Mouse (Mus musculus): ENCODE data around the gene Tnfsf13. TPM values are rescaled to one million over a fixed set of nuclear protein-coding genes. Genes with fewer than 3 reads are reported as not detected.

Tnfsf13 gene
- polyA plus RNA-seq, 2 experiments: 0.77 to 4.4 TPM

- no peak overlapping the region for H3K27ac ChIP-seq (replicated peaks; ENCODE audit: low read depth, low read length)
- WGBS: 91% methylated on average over 5 of the region's 5 CpGs
- peaks cover 96% of the 10 kb centered on the region for H3K36me3 ChIP-seq (ENCODE audit: control insufficient read depth, insufficient read depth, low read length)
- no peak for TF ChIP-seq POLR2A (IDR thresholded peaks at IDR 0.05; ENCODE audit: borderline replicate concordance, extremely low read depth, insufficient read depth, insufficient read length)
- H3K9ac ChIP-seq (ENCODE audit: low read depth, low read length, severe bottlenecking): no peak overlapping the region
- no peak for ATAC-seq (ENCODE audit: low FRiP score, low read depth)
- H3K4me3 ChIP-seq (replicated peaks; ENCODE audit: low read length): no peak overlapping the region
- H3K27me3 ChIP-seq (ENCODE audit: control insufficient read depth, insufficient read depth, low read length): no peaks in the 10 kb centered on the region
- no peak for DNase-seq (ENCODE audit: low spot score)
- H3K9me3 ChIP-seq (ENCODE audit: control insufficient read depth, low read length): no peaks in the 10 kb centered on the region
- H3K4me1 ChIP-seq (ENCODE audit: control insufficient read depth, insufficient read depth, low read length): no peaks in the 10 kb centered on the region
- H3K4me2 ChIP-seq (replicated peaks; ENCODE audit: low read depth, low read length, severe bottlenecking): no peak overlapping the region
Observed at GRCm38 (mm10) chr11:69645860-69646259, 39.7 kb downstream of the Tnfsf13 start.

DNA sequence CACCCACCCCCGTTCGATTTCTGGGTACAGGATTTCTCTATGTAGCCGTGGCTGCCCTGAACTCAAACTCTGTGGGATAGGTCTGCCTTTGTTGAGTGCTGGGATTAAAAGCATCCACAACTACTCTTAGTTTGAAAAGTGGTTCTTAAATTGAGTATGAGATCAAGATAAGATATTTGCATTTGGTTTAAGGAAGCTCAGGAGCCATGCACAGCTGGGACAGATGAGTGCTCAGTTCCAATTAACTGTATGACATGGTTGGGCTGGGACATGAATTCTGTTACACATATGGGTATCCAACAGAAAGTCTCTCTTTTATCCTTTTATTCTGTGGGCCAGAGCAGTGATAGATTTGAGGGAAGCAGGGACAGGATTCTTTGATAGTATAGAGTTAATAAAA lies 50.1 kb downstream of the Tnfsf13 start:
- H3K9ac ChIP-seq (ENCODE audit: low read depth, low read length, severe bottlenecking): no peak overlapping the region
- 91% methylated on average over 3 of the region's 3 CpGs for WGBS

DNA sequence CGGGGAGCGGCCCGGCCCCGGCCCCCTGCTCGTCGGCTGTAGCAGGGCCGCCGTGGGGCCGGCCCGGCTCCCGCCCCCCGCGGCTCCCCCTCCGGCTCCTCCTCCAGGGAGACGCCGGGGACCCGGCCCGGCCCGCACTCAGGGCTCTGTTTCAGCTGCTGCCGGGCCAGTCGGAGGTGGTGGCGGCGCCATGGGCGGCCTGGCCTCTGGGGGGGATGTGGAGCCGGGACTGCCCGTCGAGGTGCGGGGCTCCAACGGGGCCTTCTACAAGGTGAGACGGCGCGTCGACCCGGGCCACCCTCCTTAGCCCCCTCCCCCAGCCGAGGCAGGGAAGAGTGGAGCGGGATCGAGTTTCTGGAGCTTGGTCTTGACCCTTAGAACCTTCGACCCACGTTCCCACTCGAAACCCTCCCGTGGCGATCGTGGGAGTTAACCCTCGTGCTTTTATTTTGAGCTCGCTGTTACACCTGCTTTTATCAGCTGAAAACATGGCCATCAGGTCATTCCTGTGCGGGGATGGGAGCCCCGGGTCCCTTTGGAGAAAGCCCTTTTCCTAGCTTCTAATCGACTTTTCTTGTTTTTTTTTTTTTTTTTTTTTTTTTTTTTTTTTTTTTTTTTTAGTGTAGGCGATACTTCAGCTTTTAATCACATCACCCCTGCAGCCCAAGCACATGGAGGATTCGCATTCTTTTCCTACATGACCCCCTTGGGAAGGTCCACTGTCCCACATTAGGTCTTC lies 52.3 kb downstream of the Tnfsf13 start:
- TF ChIP-seq POLR2A (IDR thresholded peaks at IDR 0.05; ENCODE audit: borderline replicate concordance, extremely low read depth, insufficient read depth, insufficient read length): no peak
- Histone ChIP-seq H3K4me3 (replicated peaks; ENCODE audit: low read length) (peak overlapping the region; percentile 98), H3K4me2 (replicated peaks; ENCODE audit: low read depth, low read length, severe bottlenecking) (peak overlapping the region; percentile 77), H3K4me1 (ENCODE audit: control insufficient read depth, insufficient read depth, low read length) (peaks cover 16% of the 10 kb centered on the region; the same call in 1 of the 2 replicates), H3K9me3 (ENCODE audit: control insufficient read depth, low read length) (no peaks in the 10 kb centered on the region), H3K36me3 (ENCODE audit: control insufficient read depth, insufficient read depth, low read length) (peaks cover 9% of the 10 kb centered on the region), H3K27me3 (ENCODE audit: control insufficient read depth, insufficient read depth, low read length) (no peaks in the 10 kb centered on the region), H3K27ac (replicated peaks; ENCODE audit: low read depth, low read length) (peak overlapping the region; percentile 95), H3K9ac (ENCODE audit: low read depth, low read length, severe bottlenecking) (peak overlapping the region; percentile 94)
- ATAC-seq (ENCODE audit: low FRiP score, low read depth): peak; percentile 51
- under 1% methylated on average over 40 of the region's 50 CpGs for WGBS
- no peak for DNase-seq (ENCODE audit: low spot score)

More for the DNA sequence above, 50.1 kb downstream of the Tnfsf13 start:
- Histone ChIP-seq H3K4me2 (replicated peaks; ENCODE audit: low read depth, low read length, severe bottlenecking) (peak overlapping the region; percentile 23; the same call in 1 of the 2 replicates), H3K36me3 (ENCODE audit: control insufficient read depth, insufficient read depth, low read length) (peaks cover 26% of the 10 kb centered on the region), H3K4me1 (ENCODE audit: control insufficient read depth, insufficient read depth, low read length) (peaks cover 16% of the 10 kb centered on the region; the same call in 1 of the 2 replicates), H3K27me3 (ENCODE audit: control insufficient read depth, insufficient read depth, low read length) (no peaks in the 10 kb centered on the region), H3K9me3 (ENCODE audit: control insufficient read depth, low read length) (no peaks in the 10 kb centered on the region), H3K27ac (replicated peaks; ENCODE audit: low read depth, low read length) (no peak overlapping the region), H3K4me3 (replicated peaks; ENCODE audit: low read length) (no peak overlapping the region)
- ATAC-seq (ENCODE audit: low FRiP score, low read depth) (no peak), DNase-seq (ENCODE audit: low spot score) (no peak)
- no peak for TF ChIP-seq POLR2A (IDR thresholded peaks at IDR 0.05; ENCODE audit: borderline replicate concordance, extremely low read depth, insufficient read depth, insufficient read length)

MicroRNA genes within 50 kb of the gene (microRNA counts, 519-probe panel; counts per million panel counts)
- not detected for microRNA mmu-miR-1934
- 2,735 counts per million, percentile 48 among the panel's probes with 10 or more counts for microRNA mmu-miR-467f

Small RNAs within 50 kb of the gene (microRNA-seq; reads per million reads assigned to microRNA genes)
- 2.7 reads per million, percentile 5 among the genes with 10 or more reads in this experiment for gene Mir1934
- not detected for gene Mir467f

Other genes with a start within 250 kb of the Tnfsf13 start
Only the 30 nearest of the 35 such genes appear.
- gene Dnah2, start 136.7 kb downstream of the Tnfsf13 start, polyA plus RNA-seq (2012; rRNA removed): 4.5 and 4.7 TPM in 2 replicates
- gene Dnah2, start 136.7 kb downstream of the Tnfsf13 start, polyA plus RNA-seq (2014; fragmentation: Nextera tagmentation; extraction: Ambion mirVana): 3.6 and 4.2 TPM in 2 replicates
- gene Efnb3, start 125.6 kb downstream of the Tnfsf13 start, polyA plus RNA-seq (2012; rRNA removed): 57.6 and 78.1 TPM in 2 replicates
- 12.7 and 14.6 TPM in 2 replicates for gene Efnb3, start 125.6 kb downstream of the Tnfsf13 start, polyA plus RNA-seq (2014; fragmentation: Nextera tagmentation; extraction: Ambion mirVana)
- gene Wrap53, start 105.5 kb downstream of the Tnfsf13 start, polyA plus RNA-seq (2012; rRNA removed): 19.0 and 25.1 TPM in 2 replicates
- gene Wrap53, start 105.5 kb downstream of the Tnfsf13 start, polyA plus RNA-seq (2014; fragmentation: Nextera tagmentation; extraction: Ambion mirVana): 20.6 and 20.8 TPM in 2 replicates
- gene Trp53, start 105.4 kb downstream of the Tnfsf13 start, polyA plus RNA-seq (2012; rRNA removed): 173 and 200 TPM in 2 replicates
- gene Trp53, start 105.4 kb downstream of the Tnfsf13 start, polyA plus RNA-seq (2014; fragmentation: Nextera tagmentation; extraction: Ambion mirVana): 138 and 155 TPM in 2 replicates
- 17.9 and 20.6 TPM in 2 replicates for gene Atp1b2, start 79.8 kb downstream of the Tnfsf13 start, polyA plus RNA-seq (2012; rRNA removed)
- gene Atp1b2, start 79.8 kb downstream of the Tnfsf13 start, polyA plus RNA-seq (2014; fragmentation: Nextera tagmentation; extraction: Ambion mirVana): 9.1 and 10.4 TPM in 2 replicates
- 0.05 TPM in 1 of 2 replicates, not detected in the other for gene Shbg, start 67.9 kb downstream of the Tnfsf13 start, polyA plus RNA-seq (2012; rRNA removed)
- not detected in 2 replicates for gene Shbg, start 67.9 kb downstream of the Tnfsf13 start, polyA plus RNA-seq (2014; fragmentation: Nextera tagmentation; extraction: Ambion mirVana)
- 14.2 and 21.1 TPM in 2 replicates for gene Sat2, start 63.8 kb downstream of the Tnfsf13 start, polyA plus RNA-seq (2012; rRNA removed)
- 16.5 and 20.1 TPM in 2 replicates for gene Sat2, start 63.8 kb downstream of the Tnfsf13 start, polyA plus RNA-seq (2014; fragmentation: Nextera tagmentation; extraction: Ambion mirVana)
- gene Fxr2, start 52.8 kb downstream of the Tnfsf13 start, polyA plus RNA-seq (2012; rRNA removed): 122 and 125 TPM in 2 replicates
- 28.9 and 33.8 TPM in 2 replicates for gene Fxr2, start 52.8 kb downstream of the Tnfsf13 start, polyA plus RNA-seq (2014; fragmentation: Nextera tagmentation; extraction: Ambion mirVana)
- 1.5 and 2.1 TPM in 2 replicates for gene Sox15, start 30.5 kb downstream of the Tnfsf13 start, polyA plus RNA-seq (2012; rRNA removed)
- gene Sox15, start 30.5 kb downstream of the Tnfsf13 start, polyA plus RNA-seq (2014; fragmentation: Nextera tagmentation; extraction: Ambion mirVana): 1.0 and 3.0 TPM in 2 replicates
- 117 and 155 TPM in 2 replicates for gene Mpdu1, start 23.1 kb downstream of the Tnfsf13 start, polyA plus RNA-seq (2012; rRNA removed)
- 28.9 and 30.8 TPM in 2 replicates for gene Mpdu1, start 23.1 kb downstream of the Tnfsf13 start, polyA plus RNA-seq (2014; fragmentation: Nextera tagmentation; extraction: Ambion mirVana)
- 16.6 and 24.3 TPM in 2 replicates for gene Cd68, start 19.6 kb downstream of the Tnfsf13 start, polyA plus RNA-seq (2012; rRNA removed)
- 20.5 and 24.7 TPM in 2 replicates for gene Cd68, start 19.6 kb downstream of the Tnfsf13 start, polyA plus RNA-seq (2014; fragmentation: Nextera tagmentation; extraction: Ambion mirVana)
- gene Eif4a1, start 13.4 kb downstream of the Tnfsf13 start, polyA plus RNA-seq (2012; rRNA removed): 887 and 919 TPM in 2 replicates
- gene Eif4a1, start 13.4 kb downstream of the Tnfsf13 start, polyA plus RNA-seq (2014; fragmentation: Nextera tagmentation; extraction: Ambion mirVana): 547 and 561 TPM in 2 replicates
- gene Senp3, start 3.7 kb downstream of the Tnfsf13 start, polyA plus RNA-seq (2012; rRNA removed): 172 and 297 TPM in 2 replicates
- 95.4 and 99.0 TPM in 2 replicates for gene Senp3, start 3.7 kb downstream of the Tnfsf13 start, polyA plus RNA-seq (2014; fragmentation: Nextera tagmentation; extraction: Ambion mirVana)
- 22.9 and 31.6 TPM in 2 replicates for gene Tnfsf12, start 10.1 kb upstream of the Tnfsf13 start, polyA plus RNA-seq (2012; rRNA removed)
- 13.7 and 15.2 TPM in 2 replicates for gene Tnfsf12, start 10.1 kb upstream of the Tnfsf13 start, polyA plus RNA-seq (2014; fragmentation: Nextera tagmentation; extraction: Ambion mirVana)
- gene Tnfsfm13, start 10.3 kb upstream of the Tnfsf13 start, polyA plus RNA-seq (2012; rRNA removed): 3.8 and 6.9 TPM in 2 replicates
- gene Tnfsfm13, start 10.3 kb upstream of the Tnfsf13 start, polyA plus RNA-seq (2014; fragmentation: Nextera tagmentation; extraction: Ambion mirVana): 5.9 and 6.6 TPM in 2 replicates
- gene Polr2a, start 72.9 kb upstream of the Tnfsf13 start, polyA plus RNA-seq (2012; rRNA removed): 76.6 and 100 TPM in 2 replicates
- 40.7 and 45.3 TPM in 2 replicates for gene Polr2a, start 72.9 kb upstream of the Tnfsf13 start, polyA plus RNA-seq (2014; fragmentation: Nextera tagmentation; extraction: Ambion mirVana)
- 0.14 and 0.23 TPM in 2 replicates for gene Slc35g3, start 76.2 kb upstream of the Tnfsf13 start, polyA plus RNA-seq (2012; rRNA removed)
- 0.21 TPM in 1 of 2 replicates, not detected in the other for gene Slc35g3, start 76.2 kb upstream of the Tnfsf13 start, polyA plus RNA-seq (2014; fragmentation: Nextera tagmentation; extraction: Ambion mirVana)
- 12.8 and 14.3 TPM in 2 replicates for gene Zbtb4, start 80.1 kb upstream of the Tnfsf13 start, polyA plus RNA-seq (2012; rRNA removed)
- 4.1 and 5.0 TPM in 2 replicates for gene Zbtb4, start 80.1 kb upstream of the Tnfsf13 start, polyA plus RNA-seq (2014; fragmentation: Nextera tagmentation; extraction: Ambion mirVana)
- gene Chrnb1, start 110.2 kb upstream of the Tnfsf13 start, polyA plus RNA-seq (2012; rRNA removed): 69.4 and 81.0 TPM in 2 replicates
- gene Chrnb1, start 110.2 kb upstream of the Tnfsf13 start, polyA plus RNA-seq (2014; fragmentation: Nextera tagmentation; extraction: Ambion mirVana): 14.1 and 19.0 TPM in 2 replicates
- 17.2 and 17.5 TPM in 2 replicates for gene Fgf11, start 116.1 kb upstream of the Tnfsf13 start, polyA plus RNA-seq (2012; rRNA removed)
- gene Fgf11, start 116.1 kb upstream of the Tnfsf13 start, polyA plus RNA-seq (2014; fragmentation: Nextera tagmentation; extraction: Ambion mirVana): 2.2 and 3.4 TPM in 2 replicates
- 1.8 TPM in 2 replicates for gene Tmem102, start 119.8 kb upstream of the Tnfsf13 start, polyA plus RNA-seq (2012; rRNA removed)
- 5.4 and 5.9 TPM in 2 replicates for gene Tmem102, start 119.8 kb upstream of the Tnfsf13 start, polyA plus RNA-seq (2014; fragmentation: Nextera tagmentation; extraction: Ambion mirVana)
- not detected in 2 replicates for gene Gm39566, start 129.5 kb upstream of the Tnfsf13 start, polyA plus RNA-seq (2012; rRNA removed)
- gene Gm39566, start 129.5 kb upstream of the Tnfsf13 start, polyA plus RNA-seq (2014; fragmentation: Nextera tagmentation; extraction: Ambion mirVana): not detected in 2 replicates
- gene Spem2, start 132.7 kb upstream of the Tnfsf13 start, polyA plus RNA-seq (2012; rRNA removed): not detected in 2 replicates
- not detected in 2 replicates for gene Spem2, start 132.7 kb upstream of the Tnfsf13 start, polyA plus RNA-seq (2014; fragmentation: Nextera tagmentation; extraction: Ambion mirVana)
- 0.65 and 0.79 TPM in 2 replicates for gene Spem1, start 136.4 kb upstream of the Tnfsf13 start, polyA plus RNA-seq (2012; rRNA removed)
- gene Spem1, start 136.4 kb upstream of the Tnfsf13 start, polyA plus RNA-seq (2014; fragmentation: Nextera tagmentation; extraction: Ambion mirVana): 0.18 TPM in 1 of 2 replicates, not detected in the other
- 96.0 and 123 TPM in 2 replicates for gene Nlgn2, start 152.0 kb upstream of the Tnfsf13 start, polyA plus RNA-seq (2012; rRNA removed)
- gene Nlgn2, start 152.0 kb upstream of the Tnfsf13 start, polyA plus RNA-seq (2014; fragmentation: Nextera tagmentation; extraction: Ambion mirVana): 11.1 and 13.4 TPM in 2 replicates
- gene Tmem256, start 152.7 kb upstream of the Tnfsf13 start, polyA plus RNA-seq (2012; rRNA removed): 240 and 292 TPM in 2 replicates
- gene Tmem256, start 152.7 kb upstream of the Tnfsf13 start, polyA plus RNA-seq (2014; fragmentation: Nextera tagmentation; extraction: Ambion mirVana): 368 and 382 TPM in 2 replicates
- gene Plscr3, start 160.6 kb upstream of the Tnfsf13 start, polyA plus RNA-seq (2012; rRNA removed): 190 and 214 TPM in 2 replicates
- 137 and 140 TPM in 2 replicates for gene Plscr3, start 160.6 kb upstream of the Tnfsf13 start, polyA plus RNA-seq (2014; fragmentation: Nextera tagmentation; extraction: Ambion mirVana)
- gene Tnk1, start 172.9 kb upstream of the Tnfsf13 start, polyA plus RNA-seq (2012; rRNA removed): 2.8 TPM in 2 replicates
- 3.2 and 3.3 TPM in 2 replicates for gene Tnk1, start 172.9 kb upstream of the Tnfsf13 start, polyA plus RNA-seq (2014; fragmentation: Nextera tagmentation; extraction: Ambion mirVana)
- not detected in 2 replicates for gene Tmem95, start 192.2 kb upstream of the Tnfsf13 start, polyA plus RNA-seq (2012; rRNA removed)
- gene Tmem95, start 192.2 kb upstream of the Tnfsf13 start, polyA plus RNA-seq (2014; fragmentation: Nextera tagmentation; extraction: Ambion mirVana): not detected in 2 replicates
- 5.1 and 5.3 TPM in 2 replicates for gene Kctd11, start 195.6 kb upstream of the Tnfsf13 start, polyA plus RNA-seq (2012; rRNA removed)
- gene Kctd11, start 195.6 kb upstream of the Tnfsf13 start, polyA plus RNA-seq (2014; fragmentation: Nextera tagmentation; extraction: Ambion mirVana): 6.0 and 6.5 TPM in 2 replicates

Data from limb, embryonic 14.5 days (tissue).